In genomic region chr6:90620791-90621583, GRCm38 (mm10) we compare ENCODE assay signal across 9 mouse cellular contexts. TPM values are rescaled to one million over a fixed set of nuclear protein-coding genes. Genes with fewer than 3 reads are reported as not detected.
DNase-seq lines count a peak whose midpoint lies in the region; ATAC-seq and TF ChIP-seq lines count a peak whose summit lies in the region.
"Had no signal": no experiment of that assay in that cellular context is flagged by ENCODE, and none has a peak within 500 bp of the region (broad histone marks: within the 10 kb centered on the region; RNA-seq: fewer than 3 reads in every experiment).

No protein-coding gene starts in this region.

- peak overlapping the region; percentile 30 for H3K27ac ChIP-seq in hindbrain, embryonic 10.5 days
- H3K27ac ChIP-seq in hindbrain, embryonic 16.5 days (ENCODE audit: low read depth, low read length): no peak overlapping the region
- peak overlapping the region; percentile 39 for H3K27ac ChIP-seq in limb, embryonic 10.5 days
- H3K27ac ChIP-seq in forebrain, embryonic 12.5 days: no peak overlapping the region
- H3K27ac ChIP-seq: hindbrain, embryonic 15.5 days had no signal

- POLR2A ChIA-PET in Patski (lab: Charles Lee): interaction anchor here (0.6 kb wide), 1 partner anchor 49 kb away, joined by 3 read pairs; no protein-coding TSS in a partner anchor

- 0 out of 2 replicates have a peak, but pooled peaks cover 3% of the 10 kb centered on the region for H3K27me3 ChIP-seq in hindbrain, embryonic 10.5 days (ENCODE audit: insufficient read depth, poor library complexity, severe bottlenecking)
- H3K27me3 ChIP-seq in hindbrain, embryonic 16.5 days (replicated peaks; ENCODE audit: control insufficient read depth, insufficient read depth, low read length): no peaks in the 10 kb centered on the region
- H3K27me3 ChIP-seq in Patski: no peaks in the 10 kb centered on the region
- H3K27me3 ChIP-seq in limb, embryonic 10.5 days (ENCODE audit: low read depth, poor library complexity, severe bottlenecking): no peaks in the 10 kb centered on the region
- no peaks in the 10 kb centered on the region for H3K27me3 ChIP-seq in forebrain, embryonic 12.5 days
- H3K27me3 ChIP-seq: hindbrain, embryonic 15.5 days had no signal

- ATAC-seq in hindbrain, embryonic 16.5 days: no peak
- peak; percentile 74 for ATAC-seq in Patski
- ATAC-seq in forebrain, embryonic 12.5 days (ENCODE audit: low FRiP score): no peak

- no peak overlapping the region for H3K9ac ChIP-seq in hindbrain, embryonic 16.5 days (ENCODE audit: low read depth, low read length)
- H3K9ac ChIP-seq in forebrain, embryonic 12.5 days: no peak overlapping the region
- H3K9ac ChIP-seq: hindbrain, embryonic 15.5 days had no signal

- TF ChIP-seq CTCF in Patski (IDR thresholded peaks at IDR 0.05): no peak

- no peaks in the 10 kb centered on the region for H3K9me3 ChIP-seq in hindbrain, embryonic 10.5 days
- no peaks in the 10 kb centered on the region for H3K9me3 ChIP-seq in hindbrain, embryonic 16.5 days (ENCODE audit: control insufficient read depth, low read length)
- no peaks in the 10 kb centered on the region for H3K9me3 ChIP-seq in limb, embryonic 10.5 days (replicated peaks)
- H3K9me3 ChIP-seq in forebrain, embryonic 12.5 days: no peaks in the 10 kb centered on the region
- H3K9me3 ChIP-seq: hindbrain, embryonic 15.5 days had no signal

- H3K4me1 ChIP-seq in hindbrain, embryonic 10.5 days (replicated peaks): peaks cover 54% of the 10 kb centered on the region
- H3K4me1 ChIP-seq in hindbrain, embryonic 16.5 days (ENCODE audit: control insufficient read depth, insufficient read depth, low read depth, low read length): peaks cover 5% of the 10 kb centered on the region
- peaks cover 19% of the 10 kb centered on the region; the same call in 1 of the 2 replicates for H3K4me1 ChIP-seq in limb, embryonic 10.5 days
- peaks cover 5% of the 10 kb centered on the region; the same call in 1 of the 2 replicates for H3K4me1 ChIP-seq in forebrain, embryonic 12.5 days

- WGBS in hindbrain, embryonic 10.5 days: 37% methylated on average over 9 of the region's 9 CpGs
- 54% methylated on average over 9 of the region's 9 CpGs for WGBS in hindbrain, embryonic 16.5 days
- WGBS in limb, embryonic 10.5 days: 67% methylated on average over 9 of the region's 9 CpGs
- 45% methylated on average over 9 of the region's 9 CpGs for WGBS in forebrain, embryonic 12.5 days

- no peaks in the 10 kb centered on the region for H3K36me3 ChIP-seq in hindbrain, embryonic 10.5 days
- no peaks in the 10 kb centered on the region for H3K36me3 ChIP-seq in hindbrain, embryonic 16.5 days (ENCODE audit: control insufficient read depth, insufficient read depth, low read length)
- H3K36me3 ChIP-seq in limb, embryonic 10.5 days: no peaks in the 10 kb centered on the region
- no peaks in the 10 kb centered on the region for H3K36me3 ChIP-seq in forebrain, embryonic 12.5 days (replicated peaks)
- H3K36me3 ChIP-seq: hindbrain, embryonic 15.5 days had no signal

- peak; percentile 11 to 35 for DNase-seq in adrenal gland, adult (ENCODE audit: inconsistent age in 2 of 2, low spot score in 1 of 2)
- DNase-seq in adrenal gland, postnatal 36 days: no peak
- DNase-seq in hindbrain, embryonic 10.5 days (ENCODE audit: low spot score): peak; percentile 5
- DNase-seq in Patski (ENCODE audit: low read depth, low spot score): peak; percentile 55
- DNase-seq in limb, embryonic 10.5 days (ENCODE audit: low spot score): no peak
- no peak for DNase-seq in cerebellum, adult 11 months

- in situ Hi-C loops in Patski (cut with MboI; ENCODE audit: low pct_unique_long_range_greater_than_20kb): no loop called here

- no peak overlapping the region for H3K4me2 ChIP-seq in hindbrain, embryonic 16.5 days (ENCODE audit: low read length)
- no peak overlapping the region for H3K4me2 ChIP-seq in forebrain, embryonic 12.5 days
- H3K4me2 ChIP-seq: hindbrain, embryonic 15.5 days had no signal

- CTCF ChIA-PET in Patski (lab: Charles Lee): interaction anchor here (0.9 to 7.0 kb wide), 4 partner anchors 9 to 36 kb away, joined by 3 to 31 read pairs (median 4); partner anchors contain the start of gene Slc41a3

- H3K4me3 ChIP-seq in hindbrain, embryonic 10.5 days: no peak overlapping the region
- no peak overlapping the region for H3K4me3 ChIP-seq in hindbrain, embryonic 16.5 days (ENCODE audit: low read length)
- no peak overlapping the region for H3K4me3 ChIP-seq in limb, embryonic 10.5 days
- no peak overlapping the region for H3K4me3 ChIP-seq in forebrain, embryonic 12.5 days (replicated peaks)
- H3K4me3 ChIP-seq: hindbrain, embryonic 15.5 days had no signal

RNA-seq across cellular contexts. Expression of gene Slc41a3, which starts 16.5 kb away (rescaled TPM):
- 10 to 100 TPM; 25.5 to 70.3 TPM for total RNA-seq in adrenal gland, postnatal 36 days (2021)
- polyA plus RNA-seq in hindbrain, embryonic 10.5 days (2016; fragmentation: Nextera tagmentation; extraction: Ambion mirVana): 2.8 and 3.6 TPM in 2 replicates
- 9.8 and 12.7 TPM in 2 replicates for polyA plus RNA-seq in hindbrain, embryonic 16.5 days (2015; fragmentation: Nextera tagmentation; extraction: Ambion mirVana)
- polyA plus RNA-seq in Patski (2021): 9.1 TPM
- polyA plus RNA-seq in limb, embryonic 10.5 days (2016; fragmentation: Nextera tagmentation; extraction: Ambion mirVana): 1.6 and 2.4 TPM in 2 replicates
- 2.0 and 2.1 TPM in 2 replicates for polyA plus RNA-seq in forebrain, embryonic 12.5 days (2016; fragmentation: Nextera tagmentation; extraction: Ambion mirVana)

Comparison
In these comparisons a context has a peak if more than half of its experiments do, and no peak if none do; other contexts are left out.
1. DNase-seq: peak in adrenal gland, adult (2 of 2), hindbrain, embryonic 10.5 days (single experiment) and Patski (single experiment); none in adrenal gland, postnatal 36 days (0 of 2), limb, embryonic 10.5 days (single experiment) and cerebellum, adult 11 months (single experiment).
2. H3K27ac ChIP-seq: peak in hindbrain, embryonic 10.5 days (single experiment) and limb, embryonic 10.5 days (single experiment); none in hindbrain, embryonic 16.5 days (single experiment) and forebrain, embryonic 12.5 days (single experiment).